Mouse (Mus musculus) urinary bladder, postnatal 4 days (tissue): ENCODE measurements around the gene Trappc12.
A peak's percentile ranks its signal among the peaks of the same experiment; 100 is the strongest.

Experiments
- DNase-seq, 2 experiments: peaks; one replicate each; pipeline ENCODE4 v3.0.0; 2021 to 2022; ENCODE audit warnings: low spot score in 2 of 2

Trappc12 gene

DNA sequence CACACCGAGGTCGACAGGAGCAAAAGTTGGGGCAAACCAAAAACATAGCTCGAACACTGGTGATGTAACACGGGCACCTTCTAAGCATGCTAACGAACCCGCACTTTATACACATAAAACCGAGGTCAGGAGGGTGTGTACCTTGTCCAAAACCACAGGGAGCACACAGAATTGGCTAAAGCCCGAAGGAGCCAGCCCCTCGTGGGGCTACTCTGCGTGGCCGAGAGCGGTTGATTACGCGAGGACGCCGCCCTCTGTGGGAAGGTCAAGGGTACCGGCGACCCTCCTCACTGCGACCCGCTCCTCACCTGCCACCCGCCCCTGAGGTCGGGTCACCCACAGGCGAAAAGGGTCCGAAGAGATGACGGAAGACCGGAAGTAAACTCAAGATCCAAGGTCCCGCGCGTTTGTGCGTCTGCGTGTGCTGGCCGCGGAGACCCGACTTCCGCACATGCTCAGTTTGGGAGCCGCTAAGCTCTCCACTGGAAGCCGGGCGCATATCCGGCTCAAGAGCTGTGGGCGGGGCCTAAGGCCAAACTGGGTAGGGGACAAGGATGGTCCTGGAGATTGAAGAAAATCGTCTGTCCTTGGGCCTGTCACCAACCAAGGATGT, at the start of gene Trappc12:
TSS of gene Trappc12 (minus strand) at position 452 of the 613 bp plus-strand sequence.
- peak; percentile 78 to 87 for DNase-seq

DNA sequence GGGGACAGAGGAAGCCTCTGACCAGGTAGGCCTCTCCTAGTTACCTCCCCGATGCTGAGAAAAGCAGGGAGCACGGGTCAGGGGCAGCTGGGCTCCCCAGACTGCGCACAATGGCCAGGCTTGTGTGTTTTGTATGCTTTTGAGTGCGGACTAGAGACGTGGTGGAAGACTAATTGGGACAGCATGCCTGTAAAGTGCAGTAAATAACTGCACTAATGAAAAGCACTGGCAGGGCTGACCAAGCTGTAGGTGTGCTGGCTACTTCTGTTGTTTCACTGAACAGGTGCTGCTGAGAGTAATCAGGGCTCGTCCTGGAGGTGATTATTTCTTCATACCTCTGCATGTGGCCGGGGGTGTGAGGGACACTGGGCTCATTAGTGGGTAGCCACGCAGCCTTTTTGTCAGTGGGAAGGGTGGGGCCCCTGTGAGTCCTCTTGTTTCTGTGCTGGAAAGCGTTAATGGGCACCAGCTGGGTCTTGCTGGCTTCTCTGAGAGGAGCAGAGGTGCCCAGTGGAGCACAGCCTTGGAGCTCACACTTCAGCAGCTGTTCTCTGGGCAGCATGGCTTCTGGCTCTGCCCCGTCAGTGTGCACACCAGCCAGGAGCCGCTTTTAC, 49.6 kb upstream of the Trappc12 start:
- no peak for DNase-seq

DNA sequence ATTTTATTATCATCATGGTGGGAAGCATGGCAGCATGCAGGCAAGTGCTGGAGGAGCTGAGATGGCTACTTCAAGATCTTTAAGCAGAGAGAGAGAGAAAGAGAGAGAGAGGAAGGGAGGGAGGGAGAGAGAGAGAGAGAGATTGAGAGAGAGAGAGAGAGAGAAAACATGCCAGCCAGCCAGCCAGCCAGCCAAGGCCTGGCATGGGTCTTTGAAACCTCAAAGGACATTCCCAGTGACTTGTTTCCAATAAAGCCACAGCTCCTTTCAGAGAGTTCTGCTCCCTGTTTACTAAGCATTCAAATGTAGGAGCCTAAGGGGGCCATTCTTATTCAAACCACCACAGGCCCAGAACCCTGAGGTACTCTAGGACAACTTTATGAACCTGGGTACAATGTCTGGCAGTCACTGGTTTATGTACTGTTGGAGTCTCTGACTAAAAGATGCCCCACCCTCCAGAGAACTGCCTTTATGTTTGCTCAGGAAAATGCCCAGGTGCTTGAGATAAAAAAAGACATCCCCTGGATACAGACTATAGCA, 46.7 kb upstream of the Trappc12 start:
- no peak for DNase-seq

DNA sequence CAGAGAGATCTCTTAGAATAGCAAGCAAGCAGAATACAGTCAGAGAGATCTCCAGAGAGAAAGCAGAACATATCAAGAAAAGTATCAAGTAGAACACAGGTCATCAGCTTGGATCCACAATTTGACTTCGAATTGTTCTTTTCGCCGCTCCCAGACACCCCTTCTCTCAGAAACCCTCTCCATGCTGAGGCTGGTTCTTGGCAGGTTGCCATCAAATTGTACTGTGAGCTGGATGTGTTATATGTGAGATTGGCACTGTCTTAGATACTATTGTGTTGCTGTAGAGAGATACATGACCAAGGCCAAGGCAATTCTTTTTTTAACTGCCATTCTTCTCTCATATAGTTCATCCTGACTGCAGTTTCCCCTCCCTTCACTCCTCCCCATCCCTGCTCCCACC, 44.8 kb upstream of the Trappc12 start:
- DNase-seq = no peak

DNA sequence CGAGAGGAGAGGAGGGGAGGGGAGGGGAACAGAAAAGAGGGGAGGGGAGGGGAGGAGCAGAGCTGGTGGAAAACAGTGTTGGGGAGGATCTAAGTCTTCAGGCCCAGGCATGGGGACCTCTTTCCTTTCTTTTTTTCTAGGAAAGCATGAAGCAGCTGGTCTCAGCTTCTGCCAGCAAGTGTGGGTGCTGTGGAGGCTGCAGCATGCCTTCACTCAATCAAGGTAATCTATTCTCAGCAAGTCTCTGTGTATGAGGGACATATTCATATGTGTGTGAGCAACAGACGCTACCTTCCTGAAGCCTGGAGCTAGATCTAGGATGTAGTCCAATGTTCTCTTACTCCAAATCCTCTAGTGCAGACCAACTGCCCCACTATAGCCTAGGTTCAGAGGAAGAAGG, 43.4 kb upstream of the Trappc12 start:
- no peak for DNase-seq

DNA sequence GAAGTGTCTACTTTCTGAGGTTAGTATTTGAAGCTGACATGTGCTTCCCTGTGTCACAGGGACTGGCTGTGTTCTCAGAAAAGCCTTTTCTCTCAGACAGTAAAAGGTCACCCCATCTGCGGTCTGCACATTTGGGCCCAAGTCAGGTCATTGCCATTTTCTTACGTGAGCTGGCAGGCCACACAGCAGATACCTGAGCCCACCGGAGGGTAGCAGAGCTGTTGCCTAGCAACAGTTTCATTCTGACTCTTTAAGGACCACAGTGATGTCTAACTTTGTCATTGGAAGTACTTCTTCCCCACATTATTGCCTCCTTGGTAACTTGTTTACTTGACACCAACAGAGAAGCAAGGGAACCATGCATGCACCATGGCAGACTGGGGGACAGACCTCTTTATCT, 42.3 kb upstream of the Trappc12 start:
- no peak for DNase-seq

DNA sequence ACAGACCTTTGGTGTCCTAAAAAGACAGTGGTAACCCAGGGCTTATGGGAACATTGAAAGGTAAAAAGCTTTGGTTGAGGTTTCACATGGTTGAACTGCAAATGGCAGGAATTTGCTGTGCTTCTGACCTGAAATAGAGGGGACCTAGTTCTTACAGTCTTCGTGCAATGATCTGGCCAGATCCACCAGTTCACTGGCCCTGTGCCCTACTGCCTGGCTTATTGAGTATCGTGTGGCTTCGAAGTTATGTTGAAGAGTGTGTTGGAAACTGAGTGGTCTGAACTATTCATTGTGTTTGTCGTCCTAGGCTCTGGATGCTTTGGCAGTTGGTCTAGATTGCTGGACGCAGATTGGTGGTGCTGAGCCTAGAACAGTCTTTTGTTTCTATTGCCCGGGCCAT, 36.0 kb upstream of the Trappc12 start:
- DNase-seq = no peak

DNA sequence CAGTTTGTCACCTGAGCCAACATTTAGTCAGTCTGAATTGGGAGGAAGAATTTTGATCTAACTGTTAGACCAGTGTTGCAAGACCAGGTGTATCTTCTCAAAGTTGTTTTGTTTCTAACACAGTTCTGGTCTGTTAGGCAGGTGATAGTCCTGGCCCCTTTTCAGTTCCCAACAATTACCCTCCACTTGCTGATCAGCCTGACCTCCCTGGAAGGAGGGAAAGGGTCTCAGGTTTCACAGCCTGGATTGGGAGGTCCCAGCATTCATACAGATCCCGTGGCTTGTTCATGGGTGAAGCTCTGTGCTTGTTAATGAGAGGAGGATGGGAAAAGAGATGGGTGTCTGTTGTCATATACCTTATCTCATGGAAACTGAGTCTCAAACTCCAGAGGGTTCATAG, 35.0 kb upstream of the Trappc12 start:
- DNase-seq = no peak

DNA sequence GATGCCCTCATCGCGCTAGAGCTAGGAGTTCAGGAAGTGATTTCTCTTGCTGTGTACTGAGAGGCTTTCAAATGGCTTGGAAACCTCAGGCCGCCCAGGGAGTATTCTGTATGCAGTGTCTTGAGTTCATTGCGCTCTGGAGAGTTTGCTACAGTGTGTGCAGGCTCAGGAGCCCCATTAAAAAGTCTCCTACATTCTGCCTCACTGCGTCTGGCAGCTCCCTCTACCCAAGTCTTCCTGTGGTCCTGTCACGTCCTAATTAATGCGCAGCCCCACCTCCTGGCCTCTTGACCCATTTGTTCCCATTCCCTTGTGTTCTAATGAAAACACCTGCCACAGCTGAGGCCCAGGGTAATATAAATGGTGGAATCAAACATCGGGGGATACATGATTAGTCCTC, 34.6 kb upstream of the Trappc12 start:
- no peak for DNase-seq

DNA sequence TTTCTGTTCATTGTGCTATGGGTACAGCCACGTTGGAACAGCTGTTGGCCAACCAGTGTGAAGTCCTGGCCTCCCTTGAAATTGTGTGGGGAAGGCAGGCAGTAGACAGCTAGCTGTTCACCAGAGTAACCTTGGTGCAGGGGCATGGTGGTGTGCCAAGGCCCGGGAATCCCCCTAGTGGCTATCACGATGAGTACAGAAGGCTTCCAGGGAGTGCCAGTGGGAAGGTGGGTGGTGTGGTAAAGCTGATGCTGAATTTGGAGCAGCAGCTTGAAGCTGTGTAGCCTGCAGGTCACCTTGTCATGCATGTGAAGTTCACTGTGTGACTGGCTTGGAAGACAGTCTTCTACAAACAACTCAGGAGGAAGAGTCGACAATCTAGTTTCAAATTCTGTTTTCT, 34.1 kb upstream of the Trappc12 start:
- no peak for DNase-seq

DNA sequence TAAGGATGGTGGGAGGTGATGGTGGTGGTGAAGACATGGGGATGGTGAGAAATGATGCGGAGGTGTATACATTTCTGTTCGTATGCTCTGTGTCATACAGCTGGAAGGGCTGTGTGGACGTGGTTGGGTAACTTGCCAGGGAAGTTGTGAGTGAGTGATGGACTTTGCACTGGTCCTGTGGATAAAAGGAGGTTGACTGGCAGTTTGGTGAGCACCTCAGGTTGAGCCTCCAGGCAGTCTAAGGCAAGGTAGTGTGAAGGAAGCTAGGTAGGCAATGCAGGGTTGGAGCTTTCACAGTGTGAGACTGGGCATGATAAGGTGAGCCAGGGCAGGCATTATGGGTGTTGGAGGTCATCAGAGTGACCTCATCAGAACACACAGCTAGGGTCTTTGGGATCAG, 32.4 kb upstream of the Trappc12 start:
- no peak for DNase-seq

DNA sequence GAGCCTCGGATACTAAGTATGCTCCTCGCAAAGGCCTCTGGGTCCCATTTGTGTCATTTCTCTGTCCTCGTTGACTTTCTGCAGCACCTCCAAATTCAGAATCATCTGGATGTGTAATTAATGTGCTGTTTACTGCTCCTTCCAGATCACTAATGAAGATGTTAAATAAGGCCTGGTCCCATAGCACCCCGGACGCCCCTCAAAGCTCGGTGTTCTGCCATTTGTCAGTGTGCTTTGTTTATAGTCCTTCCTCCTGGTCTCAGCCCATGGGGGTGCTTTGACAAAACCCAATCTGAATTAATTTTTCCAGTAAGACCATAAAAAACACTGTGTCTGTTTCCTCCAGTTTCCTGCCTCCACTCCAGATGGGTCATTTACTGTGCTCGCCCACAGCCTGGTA, 29.9 kb upstream of the Trappc12 start:
- no peak for DNase-seq

DNA sequence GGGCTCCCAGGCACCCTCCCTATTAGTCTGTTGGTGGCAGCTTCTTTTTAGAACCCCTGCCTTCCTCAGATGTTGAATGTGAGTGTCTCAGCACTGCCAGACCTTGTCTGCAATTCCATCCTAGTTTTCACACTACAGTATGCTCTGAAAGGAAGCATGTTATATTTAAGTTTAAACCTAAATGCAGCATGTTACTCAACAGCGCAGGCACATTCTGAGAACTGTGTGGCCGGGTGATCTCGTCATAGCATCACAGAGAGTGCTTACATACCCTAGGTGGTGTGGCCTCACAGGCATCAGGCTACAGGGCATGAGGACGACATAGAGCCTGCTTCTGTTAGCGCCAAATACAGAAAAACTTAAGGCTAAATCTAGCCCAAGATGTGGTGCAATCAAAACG, 25.4 kb upstream of the Trappc12 start:
- no peak for DNase-seq

DNA sequence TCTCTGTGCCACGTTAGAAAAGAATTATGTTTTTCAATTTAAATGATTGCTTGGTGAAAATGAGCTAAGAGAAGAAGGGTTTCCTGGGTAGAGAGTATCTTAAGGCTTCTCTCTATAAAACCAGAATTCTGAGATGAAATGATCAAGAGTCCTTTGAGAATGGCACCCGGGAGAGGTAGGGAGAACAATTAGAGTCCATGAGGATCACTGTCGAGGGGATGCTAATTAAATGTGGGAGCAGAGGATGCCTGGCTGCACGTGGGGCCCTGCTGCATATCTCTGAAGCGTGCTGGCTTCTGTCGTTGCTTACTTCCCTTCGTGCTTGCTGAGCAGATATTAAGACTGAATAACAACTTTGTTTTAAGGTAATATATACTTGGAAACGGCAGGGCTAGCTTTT, 24.8 kb upstream of the Trappc12 start:
- DNase-seq = no peak

DNA sequence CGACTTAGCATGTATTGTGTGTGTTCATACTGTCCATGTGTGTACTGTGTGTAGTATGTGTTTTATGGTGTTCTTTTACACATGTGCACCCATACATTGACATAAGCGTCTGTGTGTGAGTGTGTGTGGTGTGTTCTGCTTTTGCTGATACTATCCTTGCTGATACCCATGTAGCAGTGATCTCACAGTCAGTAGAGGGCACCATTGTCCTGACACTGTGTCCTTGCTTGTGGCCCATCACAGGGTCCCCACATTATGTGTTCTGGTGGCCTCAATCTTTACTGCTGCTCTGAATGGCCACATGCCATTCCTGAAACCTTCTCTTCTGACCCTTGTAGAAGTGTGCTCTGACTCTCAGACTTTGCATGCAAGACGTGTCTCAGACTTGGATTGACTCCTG, 23.5 kb upstream of the Trappc12 start:
- no peak for DNase-seq

DNA sequence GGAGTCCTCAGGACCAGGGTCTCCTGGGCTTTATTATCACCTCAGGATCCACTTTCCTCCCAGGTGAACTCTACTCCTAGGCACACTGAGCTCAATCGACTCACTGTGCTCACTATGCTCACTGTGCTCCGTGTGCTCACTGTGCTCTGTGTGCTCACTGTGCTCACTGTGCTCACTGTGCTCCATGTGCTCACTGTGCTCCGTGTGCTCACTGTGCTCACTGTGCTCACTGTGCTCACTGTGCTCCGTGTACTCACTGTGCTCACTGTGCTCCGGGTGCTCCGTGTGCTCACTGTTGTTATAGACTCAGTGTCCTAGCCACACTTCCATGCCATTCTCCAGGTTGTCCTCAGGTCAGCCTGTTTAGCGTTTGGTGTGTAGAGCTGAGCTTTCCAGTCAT, 19.7 kb upstream of the Trappc12 start:
- no peak for DNase-seq

DNA sequence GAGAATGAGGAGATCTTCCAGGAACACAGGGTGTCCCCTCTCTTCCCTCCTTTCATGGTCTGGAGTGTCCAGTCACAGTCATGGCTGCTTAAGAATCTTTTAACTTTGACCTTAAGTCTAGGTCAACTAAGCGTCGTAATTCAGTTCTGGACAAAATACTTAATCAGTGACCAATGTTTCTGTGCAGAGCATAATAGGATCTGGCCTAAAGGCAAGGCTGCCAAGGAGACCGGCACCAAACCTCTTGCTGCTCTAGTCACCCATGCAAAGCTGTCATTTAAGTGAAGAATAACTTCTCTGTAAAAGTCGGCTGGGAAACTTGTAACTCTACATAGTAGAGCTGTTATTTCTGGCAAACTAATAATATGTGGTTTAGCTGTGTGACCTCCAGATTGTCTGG, 5.7 kb upstream of the Trappc12 start:
- no peak for DNase-seq

DNA sequence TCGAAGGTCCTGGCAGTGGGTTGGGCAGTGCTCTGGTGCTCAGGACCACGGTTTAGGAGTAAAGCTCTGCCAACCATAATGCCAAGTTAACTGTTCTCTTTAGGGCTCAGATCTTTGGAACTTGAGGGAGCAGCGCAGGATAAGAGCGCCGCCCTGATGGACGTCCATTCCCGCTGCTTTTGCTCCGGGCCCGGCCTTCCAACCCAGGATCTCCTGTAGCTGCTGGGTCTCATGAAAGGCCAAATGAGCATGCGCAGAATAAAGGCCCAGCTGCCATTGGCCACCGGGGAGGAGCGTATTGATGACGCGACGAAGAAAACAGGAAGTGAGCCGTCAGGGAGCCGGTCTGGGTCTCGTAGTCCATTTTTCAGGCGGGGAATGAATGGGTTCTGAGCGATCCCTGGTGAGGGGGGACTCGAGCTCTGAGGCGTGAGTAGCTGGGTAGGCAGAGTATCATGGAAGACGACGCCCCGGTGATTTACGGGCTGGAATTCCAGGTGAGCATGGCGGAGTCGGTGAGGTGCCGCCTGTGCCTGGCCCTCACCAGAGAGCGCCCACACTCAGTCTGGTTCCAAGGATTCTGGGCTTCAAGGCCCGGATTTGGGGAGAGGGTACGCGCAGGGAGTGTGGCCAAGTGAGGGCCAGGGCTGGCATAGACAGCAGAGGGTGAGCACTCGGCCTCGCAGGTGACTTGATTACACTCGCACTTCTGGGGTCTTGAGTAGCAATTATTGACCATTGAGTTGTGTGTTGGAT, 1.4 kb upstream of the Trappc12 start, which contains the start of gene Eipr1:
TSS of gene Eipr1 (plus strand) at position 296 of the 756 bp plus-strand sequence.
- peak; percentile 82 to 87 for DNase-seq

DNA sequence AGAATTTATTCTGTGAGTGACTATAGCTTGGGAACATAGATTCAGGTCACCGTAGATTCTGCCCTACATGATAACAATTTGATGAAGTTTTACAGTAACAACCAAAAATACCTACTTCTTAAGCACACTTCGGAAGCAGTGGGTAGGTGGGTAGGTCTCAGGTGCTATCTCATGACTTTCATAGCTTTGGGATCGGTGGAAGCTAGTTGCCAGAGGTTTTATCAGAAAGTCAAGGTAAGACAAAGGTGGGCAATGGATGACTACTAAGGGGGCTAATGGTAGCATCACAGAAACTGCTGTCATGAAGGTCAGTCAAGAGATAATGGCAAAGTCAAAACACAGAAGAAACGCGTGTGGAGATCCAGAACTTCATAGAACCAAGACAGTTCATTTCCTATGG, 604 bp upstream of the Trappc12 start:
- no peak for DNase-seq

DNA sequence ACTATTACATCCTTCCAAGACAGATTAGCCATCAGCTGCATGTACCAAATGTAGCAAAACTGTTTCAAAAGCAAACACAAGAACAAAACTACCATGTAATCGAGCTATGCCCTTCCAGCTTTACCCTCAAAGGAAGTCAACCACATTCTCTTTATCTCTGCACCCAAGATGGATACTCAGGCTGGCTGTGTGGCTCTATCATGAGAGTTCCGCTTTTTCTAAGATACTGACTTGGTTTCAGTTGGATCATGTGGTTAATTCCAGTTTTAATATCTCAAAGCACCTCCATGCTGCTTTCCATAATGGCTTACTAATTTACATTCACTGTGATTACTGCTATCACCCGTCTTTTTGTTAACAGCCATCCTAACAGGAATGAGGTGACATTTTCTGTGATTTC, 6.9 kb downstream of the Trappc12 start:
- DNase-seq = no peak

DNA sequence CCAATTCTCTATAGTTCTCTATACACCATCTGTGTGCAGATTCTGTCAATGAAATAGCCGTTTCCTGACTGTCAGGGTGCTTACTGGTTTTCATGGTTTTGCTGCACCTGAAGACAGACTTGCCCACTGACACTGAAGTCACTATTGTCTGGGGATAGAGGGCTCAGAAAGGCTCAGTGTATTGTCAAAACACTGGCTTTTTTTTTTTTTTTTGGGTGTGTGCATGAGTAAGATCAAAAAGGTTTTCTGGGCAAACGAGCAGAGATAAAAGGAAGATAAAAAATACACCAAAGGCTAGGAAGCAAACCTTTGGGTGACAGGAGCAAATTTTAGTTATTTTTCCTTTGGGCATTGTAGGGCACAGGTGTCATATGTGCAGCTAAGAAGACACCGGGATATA, 15.0 kb downstream of the Trappc12 start:
- no peak for DNase-seq

DNA sequence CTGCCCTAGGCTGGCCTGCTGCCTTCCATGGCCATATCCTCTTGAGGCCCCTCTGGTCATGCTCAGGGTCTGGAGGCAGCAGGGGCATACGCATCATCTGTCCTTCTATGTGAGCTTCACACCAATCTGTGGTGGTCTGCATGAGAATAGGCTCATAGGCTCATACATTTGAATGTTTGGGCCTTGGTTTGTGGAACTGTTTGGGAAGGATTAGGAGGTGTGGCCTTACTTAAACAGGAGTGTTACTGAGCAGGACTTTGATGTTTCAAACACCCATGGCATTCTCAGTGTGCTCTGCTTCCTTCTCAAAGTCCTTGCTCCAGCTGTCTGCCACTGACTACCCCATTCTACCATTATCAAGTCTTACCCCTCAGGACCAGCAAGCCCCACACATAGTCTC, 16.0 kb downstream of the Trappc12 start:
- no peak for DNase-seq
